Mouse (Mus musculus): ENCODE results near the gene 4930544D05Rik. TPM values are rescaled to one million over a fixed set of nuclear protein-coding genes. Genes with fewer than 3 reads are reported as not detected.
A peak's percentile ranks its signal among the peaks of the same experiment; 100 is the strongest.

The 4930544D05Rik gene
- polyA plus RNA-seq, 1 experiment, result not detected

DNA sequence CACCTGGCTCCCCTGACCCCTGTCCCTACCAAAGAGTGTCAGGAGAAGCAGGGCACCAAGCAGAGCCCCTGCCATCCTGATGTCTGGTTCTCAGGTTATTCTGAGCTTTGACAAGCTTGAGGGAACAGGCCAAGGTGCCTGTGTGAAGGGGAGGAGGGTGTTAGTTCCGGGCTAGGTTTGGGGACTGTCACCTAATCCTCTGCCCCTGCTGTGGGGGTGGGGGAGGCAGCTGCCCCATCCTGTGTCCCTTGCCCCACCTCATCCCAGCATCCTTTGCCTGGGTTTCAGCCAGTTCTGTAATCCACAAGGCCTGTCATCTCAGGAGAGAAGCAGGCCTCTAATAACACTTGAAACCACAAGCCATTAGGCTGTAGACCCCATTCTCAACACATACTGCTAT lies 3.5 kb downstream of the 4930544D05Rik start, which contains the start of gene Chrne:
TSS of gene Chrne (minus strand) at position 116 of the 400 bp plus-strand sequence.
- H3K4me3 ChIP-seq (ENCODE audit: insufficient read depth, low read length), result no peak within 1 kb of the TSS
- TF ChIP-seq POLR2A (IDR thresholded peaks at IDR 0.05; ENCODE audit: borderline replicate concordance, low read depth, low read length), result no peak
- TF ChIP-seq CTCF (IDR thresholded peaks at IDR 0.05; ENCODE audit: low read depth, low read length), result no peak
- H3K4me1 ChIP-seq (ENCODE audit: control insufficient read depth, insufficient read depth, low read length), result peaks cover 22% of the 10 kb centered on the region
- no peak within 1 kb of the TSS for H3K27ac ChIP-seq (ENCODE audit: insufficient read depth, low read depth, low read length)

DNA sequence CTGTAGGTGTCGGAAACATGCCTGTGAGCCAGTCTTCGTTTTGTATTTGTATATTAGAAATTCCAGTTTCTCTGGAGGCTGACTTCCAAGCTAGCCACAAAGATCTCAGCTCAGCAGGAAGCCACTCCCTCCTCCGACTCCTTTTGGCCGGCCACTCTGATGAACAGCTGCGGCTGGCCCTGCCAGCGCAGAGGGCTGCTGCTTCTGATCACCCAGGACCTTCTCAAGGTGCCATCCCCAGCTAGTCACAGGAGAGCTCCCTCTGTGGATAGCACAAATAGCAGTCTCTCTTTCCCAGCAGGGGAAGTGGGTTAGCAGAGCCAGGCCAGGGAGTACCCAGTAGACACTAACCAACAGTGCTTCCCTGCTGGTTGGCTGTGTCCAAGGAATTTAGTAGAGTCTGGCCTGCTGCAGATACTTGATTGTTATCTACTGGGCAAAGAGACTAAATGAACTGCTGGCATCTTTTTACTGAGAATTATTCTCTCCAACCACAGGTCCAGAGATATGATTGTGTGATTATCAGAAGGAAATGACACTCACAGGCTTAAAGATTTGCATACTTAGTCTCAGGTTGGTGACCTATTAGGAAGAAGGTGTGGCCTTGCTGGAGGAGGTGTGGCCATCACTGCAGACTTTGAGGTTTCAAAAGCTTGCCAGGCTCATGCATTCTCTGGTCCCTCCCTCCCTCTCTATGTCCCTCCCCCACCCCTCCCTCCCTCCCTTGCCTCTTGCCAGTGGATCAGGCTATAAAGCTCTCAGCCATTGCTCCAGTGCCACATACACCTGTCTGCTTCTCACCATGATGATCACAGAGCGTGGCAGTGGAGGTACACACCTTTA lies 6.5 kb downstream of the 4930544D05Rik start:
- TF ChIP-seq POLR2A (IDR thresholded peaks at IDR 0.05; ENCODE audit: borderline replicate concordance, low read depth, low read length), result no peak
- no peak for TF ChIP-seq CTCF (IDR thresholded peaks at IDR 0.05; ENCODE audit: low read depth, low read length)
- H3K4me1 ChIP-seq (ENCODE audit: control insufficient read depth, insufficient read depth, low read length), result peaks cover 12% of the 10 kb centered on the region
- peak overlapping the region; percentile 40; the same call in 1 of the 2 replicates for H3K27ac ChIP-seq (ENCODE audit: insufficient read depth, low read depth, low read length)
- H3K4me3 ChIP-seq (ENCODE audit: insufficient read depth, low read length), result no peak overlapping the region

DNA sequence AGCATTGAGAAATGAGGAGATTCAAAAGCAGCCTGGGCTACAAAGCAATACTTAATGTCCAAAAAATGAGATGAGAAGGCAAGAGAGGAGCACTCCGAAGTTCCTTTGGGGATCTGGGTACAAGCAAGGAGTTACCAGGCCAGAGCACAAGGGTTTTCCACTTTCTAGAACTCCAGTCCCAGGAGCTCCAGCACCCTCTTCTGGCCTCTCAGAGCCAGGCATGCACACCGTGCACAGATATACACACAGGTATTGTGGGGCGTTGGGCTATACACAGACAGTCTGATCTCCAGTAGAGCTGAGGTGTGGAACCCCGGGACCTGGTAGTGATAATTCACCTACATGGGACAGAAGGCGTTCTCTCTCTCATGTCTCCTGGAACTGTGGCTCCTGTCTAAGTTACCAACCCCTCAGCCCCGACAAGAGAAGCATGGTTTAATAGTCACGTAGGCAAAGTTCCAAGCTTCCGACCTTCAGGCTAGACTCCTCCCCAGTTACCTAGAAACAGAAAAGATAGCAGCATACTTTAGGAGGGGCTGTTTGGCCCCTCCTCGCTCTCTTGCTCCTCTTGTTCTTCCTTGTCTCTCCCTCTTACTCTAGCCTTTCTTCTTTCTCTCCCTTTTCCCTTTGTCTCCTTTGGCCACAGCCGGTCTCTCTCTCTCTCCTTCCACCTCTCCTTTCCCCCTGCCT lies 7.5 kb downstream of the 4930544D05Rik start:
- Histone ChIP-seq H3K4me1 (ENCODE audit: control insufficient read depth, insufficient read depth, low read length) (peaks cover 12% of the 10 kb centered on the region), H3K4me3 (ENCODE audit: insufficient read depth, low read length) (no peak overlapping the region), H3K27ac (ENCODE audit: insufficient read depth, low read depth, low read length) (no peak overlapping the region)
- TF ChIP-seq CTCF (IDR thresholded peaks at IDR 0.05; ENCODE audit: low read depth, low read length), result no peak
- TF ChIP-seq POLR2A (IDR thresholded peaks at IDR 0.05; ENCODE audit: borderline replicate concordance, low read depth, low read length), result no peak

DNA sequence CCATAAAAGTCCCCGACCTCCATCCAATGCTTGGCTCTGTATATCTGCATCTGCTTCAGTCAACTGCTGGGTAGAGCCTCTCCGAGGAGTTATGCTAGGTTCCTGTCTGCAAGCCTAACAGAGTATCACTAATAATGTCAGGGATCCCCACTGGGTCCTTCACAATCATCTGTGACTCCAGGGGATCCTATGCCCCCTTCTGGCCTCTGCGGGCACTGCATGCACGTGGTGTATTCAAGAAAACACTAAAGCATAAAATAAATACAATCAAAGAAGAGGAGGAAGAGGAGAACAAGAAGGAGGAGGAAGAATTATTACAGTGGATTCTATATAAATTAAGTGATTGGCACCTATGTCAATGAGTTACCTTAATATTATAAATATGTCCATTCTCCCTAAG lies 9.8 kb downstream of the 4930544D05Rik start:
- Histone ChIP-seq H3K27ac (ENCODE audit: insufficient read depth, low read depth, low read length) (no peak overlapping the region), H3K4me3 (ENCODE audit: insufficient read depth, low read length) (no peak overlapping the region), H3K4me1 (ENCODE audit: control insufficient read depth, insufficient read depth, low read length) (peaks cover 16% of the 10 kb centered on the region)
- TF ChIP-seq CTCF (IDR thresholded peaks at IDR 0.05; ENCODE audit: low read depth, low read length), result peak; percentile 65
- TF ChIP-seq POLR2A (IDR thresholded peaks at IDR 0.05; ENCODE audit: borderline replicate concordance, low read depth, low read length), result no peak

DNA sequence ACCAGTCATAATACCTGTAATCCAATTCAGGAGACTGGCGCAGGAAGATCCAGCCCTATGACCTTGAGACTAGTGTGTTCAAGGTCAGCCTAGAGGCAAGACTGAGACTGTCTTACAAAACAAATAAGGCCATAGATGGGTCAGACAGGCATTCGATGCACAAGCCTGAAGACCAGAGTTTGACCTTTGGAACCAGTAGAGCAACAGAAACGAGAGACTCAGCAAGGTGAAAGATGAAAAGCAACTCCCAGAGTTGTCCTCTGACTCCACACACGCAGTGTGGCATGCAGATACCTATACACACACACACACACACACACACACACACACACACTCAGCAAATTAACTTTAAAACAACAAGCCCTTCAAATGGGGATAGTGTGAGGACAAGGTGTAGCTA lies 11.2 kb downstream of the 4930544D05Rik start:
- TF ChIP-seq POLR2A (IDR thresholded peaks at IDR 0.05; ENCODE audit: borderline replicate concordance, low read depth, low read length) (no peak), CTCF (IDR thresholded peaks at IDR 0.05; ENCODE audit: low read depth, low read length) (no peak)
- H3K4me1 ChIP-seq (ENCODE audit: control insufficient read depth, insufficient read depth, low read length), result peaks cover 17% of the 10 kb centered on the region

DNA sequence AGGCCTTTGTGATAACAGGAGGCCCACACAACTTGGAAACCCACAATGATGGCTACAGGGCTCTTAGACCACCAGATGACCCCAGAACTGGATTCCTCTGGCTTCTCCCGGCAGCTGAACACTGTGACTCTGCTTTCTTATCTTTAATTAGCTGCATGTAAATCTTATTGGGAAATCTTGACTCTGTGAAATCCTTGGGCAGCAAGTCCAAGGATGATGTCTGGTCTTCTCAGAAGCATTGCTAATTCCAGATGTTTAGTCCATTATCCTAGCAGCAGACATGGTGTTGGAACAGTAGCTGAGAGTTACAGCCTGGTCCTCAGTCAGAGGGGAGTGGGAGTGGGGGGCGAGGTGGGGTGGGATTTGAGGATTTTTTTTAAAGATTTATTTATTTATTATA lies 12.8 kb downstream of the 4930544D05Rik start:
- H3K4me1 ChIP-seq (ENCODE audit: control insufficient read depth, insufficient read depth, low read length), result peaks cover 20% of the 10 kb centered on the region
- TF ChIP-seq CTCF (IDR thresholded peaks at IDR 0.05; ENCODE audit: low read depth, low read length) (no peak), POLR2A (IDR thresholded peaks at IDR 0.05; ENCODE audit: borderline replicate concordance, low read depth, low read length) (no peak)
- no peak overlapping the region for H3K4me3 ChIP-seq (ENCODE audit: insufficient read depth, low read length)
- no peak overlapping the region for H3K27ac ChIP-seq (ENCODE audit: insufficient read depth, low read depth, low read length)

More for the DNA sequence above, 11.2 kb downstream of the 4930544D05Rik start:
- Histone ChIP-seq H3K27ac (ENCODE audit: insufficient read depth, low read depth, low read length) (no peak overlapping the region), H3K4me3 (ENCODE audit: insufficient read depth, low read length) (no peak overlapping the region)

DNA sequence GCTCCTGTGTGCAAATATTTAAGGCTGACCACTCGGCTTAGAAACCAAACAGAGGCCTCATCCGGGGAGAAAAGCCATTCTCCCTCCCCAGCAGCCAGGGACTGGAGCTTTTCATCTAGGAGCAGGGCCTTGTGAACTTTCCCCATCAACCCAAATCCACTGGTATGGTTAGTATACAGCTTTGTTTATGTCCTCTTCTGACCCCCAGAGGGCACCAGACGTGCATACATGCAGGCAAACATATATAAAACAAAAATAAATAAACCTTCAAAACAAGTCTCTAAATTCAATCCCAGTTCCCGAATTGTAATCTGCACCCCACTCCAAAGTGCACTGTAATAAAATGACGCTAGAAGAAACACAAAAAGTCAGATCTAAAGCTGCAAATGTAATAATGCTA lies 13.9 kb downstream of the 4930544D05Rik start:
- H3K27ac ChIP-seq (ENCODE audit: insufficient read depth, low read depth, low read length), result no peak overlapping the region
- H3K4me3 ChIP-seq (ENCODE audit: insufficient read depth, low read length), result no peak overlapping the region
- TF ChIP-seq POLR2A (IDR thresholded peaks at IDR 0.05; ENCODE audit: borderline replicate concordance, low read depth, low read length) (no peak), CTCF (IDR thresholded peaks at IDR 0.05; ENCODE audit: low read depth, low read length) (no peak)
- peaks cover 20% of the 10 kb centered on the region for H3K4me1 ChIP-seq (ENCODE audit: control insufficient read depth, insufficient read depth, low read length)

DNA sequence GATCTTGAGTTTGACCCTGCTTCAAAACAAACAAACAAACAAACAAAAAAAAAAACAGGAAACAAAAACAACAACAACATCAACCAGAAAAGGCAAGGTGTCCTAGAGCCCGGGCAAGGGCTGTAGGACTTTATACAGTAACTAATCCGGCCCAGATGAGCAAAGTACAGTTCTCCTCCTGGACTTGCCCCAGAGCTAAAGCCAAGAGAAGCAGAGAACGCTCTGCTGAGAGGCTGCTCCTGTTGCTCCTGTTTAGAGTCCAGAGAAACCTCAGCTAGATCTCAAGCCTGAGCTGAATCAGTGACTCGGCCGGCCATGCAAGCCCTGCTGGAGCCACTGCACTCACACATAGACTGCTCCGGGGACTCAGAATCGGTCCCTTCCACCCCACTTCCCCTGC lies 14.5 kb downstream of the 4930544D05Rik start:
- TF ChIP-seq CTCF (IDR thresholded peaks at IDR 0.05; ENCODE audit: low read depth, low read length), result no peak
- TF ChIP-seq POLR2A (IDR thresholded peaks at IDR 0.05; ENCODE audit: borderline replicate concordance, low read depth, low read length), result no peak
- Histone ChIP-seq H3K4me3 (ENCODE audit: insufficient read depth, low read length) (no peak overlapping the region), H3K4me1 (ENCODE audit: control insufficient read depth, insufficient read depth, low read length) (peaks cover 20% of the 10 kb centered on the region), H3K27ac (ENCODE audit: insufficient read depth, low read depth, low read length) (no peak overlapping the region)

DNA sequence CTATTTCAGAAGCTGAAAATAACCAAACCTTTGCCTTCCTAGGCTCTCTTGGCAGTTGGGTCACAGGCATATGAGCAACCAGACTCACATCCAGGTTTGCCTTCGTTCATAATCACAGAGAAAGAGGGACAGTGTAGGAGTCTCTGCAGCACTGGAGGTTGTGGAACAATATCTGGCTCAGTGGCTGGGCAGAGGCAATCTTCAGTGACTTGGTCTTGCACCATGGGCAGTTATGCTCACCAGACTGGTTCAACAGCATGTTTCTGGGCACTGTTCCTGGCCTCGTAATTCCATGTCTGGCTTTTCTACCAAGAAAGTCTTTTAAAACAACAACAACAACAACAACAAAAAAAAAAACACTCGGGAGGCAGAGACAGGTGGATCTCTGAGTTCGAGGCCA lies 20.0 kb downstream of the 4930544D05Rik start:
- H3K4me1 ChIP-seq (ENCODE audit: control insufficient read depth, insufficient read depth, low read length), result peaks cover 14% of the 10 kb centered on the region
- no peak overlapping the region for H3K4me3 ChIP-seq (ENCODE audit: insufficient read depth, low read length)
- H3K27ac ChIP-seq (ENCODE audit: insufficient read depth, low read depth, low read length), result no peak overlapping the region
- TF ChIP-seq CTCF (IDR thresholded peaks at IDR 0.05; ENCODE audit: low read depth, low read length), result no peak
- TF ChIP-seq POLR2A (IDR thresholded peaks at IDR 0.05; ENCODE audit: borderline replicate concordance, low read depth, low read length), result no peak

DNA sequence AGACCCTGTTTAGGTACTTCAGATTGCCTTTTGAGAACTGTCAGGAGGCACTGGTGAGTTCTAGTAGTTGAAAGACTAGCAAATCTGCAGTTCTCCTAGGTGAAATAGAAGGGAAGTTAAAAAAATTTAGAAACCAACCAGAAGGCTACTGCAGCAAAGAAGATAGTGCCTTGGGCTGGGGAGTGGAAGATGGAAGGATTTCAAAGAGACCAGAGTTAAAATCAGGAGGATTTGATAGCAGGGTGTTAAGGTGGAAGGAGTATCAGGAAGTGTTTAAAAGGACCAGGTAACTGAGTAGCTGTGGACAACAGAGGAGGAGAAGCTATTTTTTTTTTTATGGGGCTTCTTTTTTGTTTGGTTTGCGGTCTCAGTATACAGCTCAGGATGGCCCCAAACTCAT lies 22.1 kb downstream of the 4930544D05Rik start:
- Histone ChIP-seq H3K27ac (ENCODE audit: insufficient read depth, low read depth, low read length) (no peak overlapping the region), H3K4me3 (ENCODE audit: insufficient read depth, low read length) (no peak overlapping the region), H3K4me1 (ENCODE audit: control insufficient read depth, insufficient read depth, low read length) (peaks cover 3% of the 10 kb centered on the region)
- TF ChIP-seq CTCF (IDR thresholded peaks at IDR 0.05; ENCODE audit: low read depth, low read length) (no peak), POLR2A (IDR thresholded peaks at IDR 0.05; ENCODE audit: borderline replicate concordance, low read depth, low read length) (no peak)
